24 mouse cellular contexts compared by ENCODE assay signal in genomic region chr9:99707425-99708126, GRCm38 (mm10). TPM values are rescaled to one million over a fixed set of nuclear protein-coding genes. Genes with fewer than 3 reads are reported as not detected.
DNase-seq lines count a peak whose midpoint lies in the region; ATAC-seq and TF ChIP-seq lines count a peak whose summit lies in the region.
"Had no signal": no experiment of that assay in that cellular context is flagged by ENCODE, and none has a peak within 500 bp of the region (broad histone marks: within the 10 kb centered on the region; RNA-seq: fewer than 3 reads in every experiment).

No protein-coding gene starts in this region.

- ATAC-seq in kidney, embryonic 14.5 days (ENCODE audit: low FRiP score, low TSS enrichment), result no peak
- peak; percentile 29; the same call in 1 of the 2 replicates for ATAC-seq in lung, postnatal 0 days
- no peak for ATAC-seq in stomach, embryonic 15.5 days (ENCODE audit: insufficient read depth, low FRiP score, low read depth)
- ATAC-seq in hindbrain, embryonic 12.5 days (ENCODE audit: low FRiP score), result no peak
- no peak for ATAC-seq in midbrain, embryonic 16.5 days
- ATAC-seq: activated CD4-positive, CD25-positive, alpha-beta regulatory T cell, adult 4 months; forebrain, embryonic 16.5 days; midbrain, embryonic 15.5 days had no signal

- peak; percentile 64 for TF ChIP-seq CTCF in lung, postnatal 0 days (IDR thresholded peaks at IDR 0.05)

- WGBS in kidney, embryonic 14.5 days, result 75% methylated on average over 11 of the region's 11 CpGs
- 44% methylated on average over 11 of the region's 11 CpGs for WGBS in lung, postnatal 0 days
- 64% methylated on average over 11 of the region's 11 CpGs for WGBS in stomach, embryonic 15.5 days
- WGBS in hindbrain, embryonic 12.5 days, result 68% methylated on average over 11 of the region's 11 CpGs
- WGBS in midbrain, embryonic 16.5 days, result 76% methylated on average over 11 of the region's 11 CpGs

- no peaks in the 10 kb centered on the region for H3K9me3 ChIP-seq in kidney, embryonic 14.5 days (ENCODE audit: control insufficient read depth, low read length)
- no peaks in the 10 kb centered on the region for H3K9me3 ChIP-seq in lung, postnatal 0 days (ENCODE audit: low read length)
- no peaks in the 10 kb centered on the region for H3K9me3 ChIP-seq in stomach, embryonic 15.5 days
- no peaks in the 10 kb centered on the region for H3K9me3 ChIP-seq in hindbrain, embryonic 12.5 days (replicated peaks)
- H3K9me3 ChIP-seq in midbrain, embryonic 16.5 days (replicated peaks; ENCODE audit: control insufficient read depth, low read length, poor library complexity, severe bottlenecking), result no peaks in the 10 kb centered on the region
- H3K9me3 ChIP-seq: embryonic facial prominence, embryonic 15.5 days; hindbrain, embryonic 13.5 days; liver, embryonic 15.5 days; midbrain, embryonic 15.5 days had no signal

- no peak overlapping the region for H3K4me3 ChIP-seq in kidney, embryonic 14.5 days (ENCODE audit: low read length)
- peak overlapping the region; percentile 35 for H3K4me3 ChIP-seq in lung, postnatal 0 days (ENCODE audit: low read depth, low read length)
- H3K4me3 ChIP-seq in stomach, embryonic 15.5 days (replicated peaks), result no peak overlapping the region
- H3K4me3 ChIP-seq in hindbrain, embryonic 12.5 days, result no peak overlapping the region
- H3K4me3 ChIP-seq in midbrain, embryonic 16.5 days (ENCODE audit: low read depth, low read length), result no peak overlapping the region
- H3K4me3 ChIP-seq: embryonic facial prominence, embryonic 15.5 days; hindbrain, embryonic 13.5 days; liver, embryonic 15.5 days; midbrain, embryonic 15.5 days had no signal

- no peak overlapping the region for H3K9ac ChIP-seq in kidney, embryonic 14.5 days (ENCODE audit: low read depth, low read length)
- H3K9ac ChIP-seq in lung, postnatal 0 days (replicated peaks; ENCODE audit: low read depth), result no peak overlapping the region
- no peak overlapping the region for H3K9ac ChIP-seq in stomach, embryonic 15.5 days
- no peak overlapping the region for H3K9ac ChIP-seq in hindbrain, embryonic 12.5 days
- H3K9ac ChIP-seq in midbrain, embryonic 16.5 days (ENCODE audit: low read depth, low read length), result no peak overlapping the region
- H3K9ac ChIP-seq: embryonic facial prominence, embryonic 15.5 days; hindbrain, embryonic 13.5 days; liver, embryonic 15.5 days; midbrain, embryonic 15.5 days had no signal

- DNase-seq in kidney, adult 11 months, result peak; percentile 39
- DNase-seq in kidney, postnatal 36 days, result peak; percentile 52 to 69
- DNase-seq in lung, postnatal 0 days (ENCODE audit: low spot score), result peak; percentile 67
- no peak for DNase-seq in cerebellum, postnatal 10 days
- DNase-seq: adrenal gland, postnatal 10 days; cerebellum, postnatal 14 days; embryo, embryonic 11 days; heart, postnatal 10 days; right cerebral cortex, postnatal 4 days had no signal

- no peak overlapping the region for H3K27ac ChIP-seq in kidney, embryonic 14.5 days (ENCODE audit: low read depth, low read length)
- H3K27ac ChIP-seq in lung, postnatal 0 days (ENCODE audit: low read length), result peak overlapping the region; percentile 82
- no peak overlapping the region for H3K27ac ChIP-seq in stomach, embryonic 15.5 days
- H3K27ac ChIP-seq in hindbrain, embryonic 12.5 days, result no peak overlapping the region
- no peak overlapping the region for H3K27ac ChIP-seq in midbrain, embryonic 16.5 days (ENCODE audit: low read length)
- H3K27ac ChIP-seq: embryonic facial prominence, embryonic 15.5 days; hindbrain, embryonic 13.5 days; liver, embryonic 15.5 days; midbrain, embryonic 15.5 days had no signal

- H3K4me2 ChIP-seq in kidney, embryonic 14.5 days (replicated peaks; ENCODE audit: low read depth, low read length), result no peak overlapping the region
- H3K4me2 ChIP-seq in lung, postnatal 0 days (replicated peaks; ENCODE audit: low read depth, low read length), result peak overlapping the region; percentile 50
- 0 out of 2 replicates have a peak overlapping the region, but pooled peaks have one; percentile 19 for H3K4me2 ChIP-seq in stomach, embryonic 15.5 days
- no peak overlapping the region for H3K4me2 ChIP-seq in hindbrain, embryonic 12.5 days (replicated peaks)
- H3K4me2 ChIP-seq in midbrain, embryonic 16.5 days (ENCODE audit: low read length), result no peak overlapping the region
- H3K4me2 ChIP-seq: embryonic facial prominence, embryonic 15.5 days; heart, embryonic 11.5 days; hindbrain, embryonic 13.5 days; liver, embryonic 15.5 days; midbrain, embryonic 15.5 days had no signal

- no peaks in the 10 kb centered on the region for H3K36me3 ChIP-seq in kidney, embryonic 14.5 days (ENCODE audit: control insufficient read depth, insufficient read depth, low read length)
- no peaks in the 10 kb centered on the region for H3K36me3 ChIP-seq in lung, postnatal 0 days (ENCODE audit: insufficient read depth, low read length)
- no peaks in the 10 kb centered on the region for H3K36me3 ChIP-seq in stomach, embryonic 15.5 days
- H3K36me3 ChIP-seq in hindbrain, embryonic 12.5 days, result no peaks in the 10 kb centered on the region
- H3K36me3 ChIP-seq in midbrain, embryonic 16.5 days (ENCODE audit: control insufficient read depth, insufficient read depth, low read length), result no peaks in the 10 kb centered on the region
- H3K36me3 ChIP-seq: embryonic facial prominence, embryonic 15.5 days; G1E; hindbrain, embryonic 13.5 days; liver, embryonic 15.5 days; midbrain, embryonic 15.5 days had no signal

- no peak for TF ChIP-seq EP300 in lung, postnatal 0 days (IDR thresholded peaks at IDR 0.05)

- H3K4me1 ChIP-seq in kidney, embryonic 14.5 days (ENCODE audit: control insufficient read depth, insufficient read depth, low read length), result no peaks in the 10 kb centered on the region
- H3K4me1 ChIP-seq in lung, postnatal 0 days (ENCODE audit: insufficient read depth, low read depth, low read length), result no peaks in the 10 kb centered on the region
- no peaks in the 10 kb centered on the region for H3K4me1 ChIP-seq in stomach, embryonic 15.5 days
- H3K4me1 ChIP-seq in hindbrain, embryonic 12.5 days, result no peaks in the 10 kb centered on the region
- H3K4me1 ChIP-seq in midbrain, embryonic 16.5 days (ENCODE audit: control insufficient read depth, insufficient read depth, low read length), result no peaks in the 10 kb centered on the region
- H3K4me1 ChIP-seq: embryonic facial prominence, embryonic 15.5 days; hindbrain, embryonic 13.5 days; liver, embryonic 15.5 days; midbrain, embryonic 15.5 days had no signal

- no peaks in the 10 kb centered on the region for H3K27me3 ChIP-seq in kidney, embryonic 14.5 days (ENCODE audit: control insufficient read depth, insufficient read depth, low read length)
- no peaks in the 10 kb centered on the region for H3K27me3 ChIP-seq in lung, postnatal 0 days (replicated peaks; ENCODE audit: insufficient read depth, low read length)
- no peaks in the 10 kb centered on the region for H3K27me3 ChIP-seq in stomach, embryonic 15.5 days (replicated peaks)
- H3K27me3 ChIP-seq in hindbrain, embryonic 12.5 days, result no peaks in the 10 kb centered on the region
- no peaks in the 10 kb centered on the region for H3K27me3 ChIP-seq in midbrain, embryonic 16.5 days (ENCODE audit: control insufficient read depth, insufficient read depth, low read depth, low read length)
- H3K27me3 ChIP-seq: embryonic facial prominence, embryonic 15.5 days; hindbrain, embryonic 13.5 days; liver, embryonic 15.5 days; midbrain, embryonic 15.5 days had no signal

RNA-seq across cellular contexts. Expression of gene Cldn18, which starts 9.5 kb away (rescaled TPM):
- not detected in 2 replicates for polyA plus RNA-seq in kidney, embryonic 14.5 days (2014; fragmentation: Nextera tagmentation; extraction: Ambion mirVana)
- 963 and 1,066 TPM in 2 replicates for polyA plus RNA-seq in lung, postnatal 0 days (2015; fragmentation: Nextera tagmentation; extraction: Ambion mirVana)
- 236 and 267 TPM in 2 replicates for polyA plus RNA-seq in stomach, embryonic 15.5 days (2015; fragmentation: Nextera tagmentation; extraction: Ambion mirVana)
- polyA plus RNA-seq in hindbrain, embryonic 12.5 days (2016; fragmentation: Nextera tagmentation; extraction: Ambion mirVana), result not detected in 2 replicates
- polyA plus RNA-seq in midbrain, embryonic 16.5 days (2015; fragmentation: Nextera tagmentation; extraction: Ambion mirVana), result not detected in 2 replicates
- polyA plus RNA-seq: activated CD4-positive, CD25-positive, alpha-beta regulatory T cell, adult 4 months; embryonic facial prominence, embryonic 15.5 days; forebrain, embryonic 16.5 days; G1E; gonadal fat pad, adult 2 months; limb, embryonic 14.5 days; midbrain, embryonic 15.5 days; urinary bladder, adult 2 months had no signal

Comparison
In these comparisons a context has a peak if more than half of its experiments do, and no peak if none do; other contexts are left out.
1. DNase-seq: peak in kidney, adult 11 months (single experiment), kidney, postnatal 36 days (2 of 2) and lung, postnatal 0 days (single experiment); none in cerebellum, postnatal 10 days (0 of 2).
2. H3K4me2 ChIP-seq: peak in lung, postnatal 0 days (single experiment) and stomach, embryonic 15.5 days (single experiment); none in kidney, embryonic 14.5 days (single experiment), hindbrain, embryonic 12.5 days (single experiment) and midbrain, embryonic 16.5 days (single experiment).
3. RNA of gene Cldn18, which starts 9.5 kb away (polyA plus RNA-seq): 963 to 1,066 TPM in lung, postnatal 0 days and 236 to 267 TPM in stomach, embryonic 15.5 days; not detected in midbrain, embryonic 16.5 days, not detected in kidney, embryonic 14.5 days and not detected in hindbrain, embryonic 12.5 days; every median in the first group is over 100 times any median in the second.